Mouse (Mus musculus): ENCODE results near the gene Oas1e.

GRCm38 (mm10) chr5:120742125-120742524, 53.2 kb downstream of the Oas1e start:
- TF ChIP-seq CTCF (IDR thresholded peaks at IDR 0.05; ENCODE audit: control insufficient read depth, insufficient read depth, insufficient replicate concordance, low read depth, low read length): peak; percentile 33; the same call in 1 of the 2 replicates
- no peak for TF ChIP-seq POLR2A (IDR thresholded peaks at IDR 0.05; ENCODE audit: control insufficient read depth, low read depth, low read length)
